ENCODE assay signal across 16 mouse cellular contexts in genomic region chr2:119834231-119834630, GRCm38 (mm10).
"Had no signal": no experiment of that assay in that cellular context is flagged by ENCODE, and none has a peak within 500 bp of the region (broad histone marks: within the 10 kb centered on the region; RNA-seq: fewer than 3 reads in every experiment).

No protein-coding gene starts in this region.

- H3K4me3 ChIP-seq: neural tube, embryonic 12.5 days; neural tube, embryonic 13.5 days; neural tube, embryonic 15.5 days; stomach, embryonic 15.5 days had no signal

- DNase-seq: retina, postnatal 1 day; right cerebral cortex, adult 18-20 months; right cerebral cortex, postnatal 25 days; right cerebral cortex, postnatal 4 days; spleen, adult 18-20 months; thymus, adult 18-20 months; thymus, adult 2 months; thymus, postnatal 14 days; thymus, postnatal 25 days; thymus, postnatal 36 days; thymus, postnatal 4 days had no signal

- H3K4me1 ChIP-seq: neural tube, embryonic 12.5 days; neural tube, embryonic 13.5 days; neural tube, embryonic 15.5 days; stomach, embryonic 15.5 days had no signal

- H3K9me3 ChIP-seq: neural tube, embryonic 12.5 days; neural tube, embryonic 13.5 days; neural tube, embryonic 15.5 days; stomach, embryonic 15.5 days had no signal

- H3K9ac ChIP-seq: neural tube, embryonic 12.5 days; neural tube, embryonic 13.5 days; neural tube, embryonic 15.5 days; stomach, embryonic 15.5 days had no signal

- H3K27ac ChIP-seq: neural tube, embryonic 12.5 days; neural tube, embryonic 13.5 days; neural tube, embryonic 15.5 days; stomach, embryonic 15.5 days; stomach, postnatal 0 days had no signal

- H3K36me3 ChIP-seq: neural tube, embryonic 12.5 days; neural tube, embryonic 13.5 days; neural tube, embryonic 15.5 days; stomach, embryonic 15.5 days had no signal
